Mouse (Mus musculus): ENCODE data around the gene Flad1.

Flad1 gene

GRCm38 (mm10) chr3:89395806-89396653 lies 15.6 kb downstream of the Flad1 start:
- no peak for DNase-seq (ENCODE audit: low spot score in 2 of 2)

GRCm38 (mm10) chr3:89395419-89395805 lies 16.3 kb downstream of the Flad1 start:
- DNase-seq (ENCODE audit: low spot score in 2 of 2): no peak

GRCm38 (mm10) chr3:89394894-89395256 lies 16.8 kb downstream of the Flad1 start:
- DNase-seq (ENCODE audit: low spot score in 2 of 2): peak in 1 of 2 experiments; percentile 62

GRCm38 (mm10) chr3:89394006-89394893 lies 17.4 kb downstream of the Flad1 start, which contains the start of gene Zbtb7b:
TSS of gene Zbtb7b (minus strand) at chr3:89394776.
- peak in 1 of 2 experiments; percentile 48 for DNase-seq (ENCODE audit: low spot score in 2 of 2)

- peak; percentile 91 to 94 for DNase-seq (ENCODE audit: low spot score in 2 of 2)
Observed at GRCm38 (mm10) chr3:89393605-89394004, 18.1 kb downstream of the Flad1 start.

GRCm38 (mm10) chr3:89392871-89393311 lies 18.8 kb downstream of the Flad1 start:
- DNase-seq (ENCODE audit: low spot score in 2 of 2): no peak

GRCm38 (mm10) chr3:89391663-89392511 lies 19.8 kb downstream of the Flad1 start:
- DNase-seq (ENCODE audit: low spot score in 2 of 2): no peak

GRCm38 (mm10) chr3:89390699-89391662 lies 20.7 kb downstream of the Flad1 start:
- no peak for DNase-seq (ENCODE audit: low spot score in 2 of 2)

GRCm38 (mm10) chr3:89390111-89390515 lies 21.6 kb downstream of the Flad1 start:
- no peak for DNase-seq (ENCODE audit: low spot score in 2 of 2)

- no peak for DNase-seq (ENCODE audit: low spot score in 2 of 2)
Observed at GRCm38 (mm10) chr3:89388901-89389740, 22.5 kb downstream of the Flad1 start.

GRCm38 (mm10) chr3:89388134-89388881 lies 23.4 kb downstream of the Flad1 start:
- no peak for DNase-seq (ENCODE audit: low spot score in 2 of 2)

- DNase-seq (ENCODE audit: low spot score in 2 of 2): no peak
Observed at GRCm38 (mm10) chr3:89387632-89388031, 24.0 kb downstream of the Flad1 start.

GRCm38 (mm10) chr3:89386438-89387420 lies 24.9 kb downstream of the Flad1 start:
- DNase-seq (ENCODE audit: low spot score in 2 of 2): no peak

GRCm38 (mm10) chr3:89385451-89385850 lies 26.2 kb downstream of the Flad1 start:
- no peak for DNase-seq (ENCODE audit: low spot score in 2 of 2)

- no peak for DNase-seq (ENCODE audit: low spot score in 2 of 2)
Observed at GRCm38 (mm10) chr3:89384331-89385076, 27.2 kb downstream of the Flad1 start.

- DNase-seq (ENCODE audit: low spot score in 2 of 2): no peak
Observed at GRCm38 (mm10) chr3:89383651-89384255, 27.9 kb downstream of the Flad1 start.
